Mouse (Mus musculus) lung, adult 2 months (tissue): ENCODE measurements around the gene Bdkrb2.

Source experiments
- CTCF ChIP-seq: fragments of 200-500 bp; IDR thresholded peaks from 2 replicates; pipeline ENCODE4 v1.5.1; 2011; ENCODE audit warnings: mild to moderate bottlenecking, low read length, control low read depth; ENCODE audit not compliant: insufficient read depth
- POLR2A ChIP-seq: fragments of 200-500 bp; IDR thresholded peaks from 2 replicates; pipeline ENCODE4 v1.6.1; 2011; ENCODE audit warnings: low read depth, mild to moderate bottlenecking, control low read depth, low read length, borderline replicate concordance; ENCODE audit errors: extremely low read depth

DNA sequence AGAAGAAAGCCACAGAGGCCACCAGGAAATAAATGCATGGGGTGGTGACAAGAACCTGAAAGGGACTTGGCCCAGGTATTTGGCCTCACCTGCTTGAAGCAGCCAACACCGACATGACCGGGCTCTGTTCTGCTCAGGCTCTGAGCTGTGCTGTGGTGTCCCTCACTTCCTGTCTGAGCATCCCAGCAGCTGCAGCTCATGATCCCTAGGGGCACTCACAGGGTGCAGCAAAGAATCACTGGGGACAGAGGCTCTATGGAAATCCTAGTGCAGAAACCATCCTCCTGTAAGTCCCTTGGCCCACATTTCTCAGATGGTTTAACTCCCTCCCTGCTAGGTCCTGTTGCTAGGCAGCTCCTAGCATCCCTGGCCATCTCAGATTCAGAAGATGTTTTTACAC lies 15.9 kb upstream of the Bdkrb2 start:
- TF ChIP-seq CTCF (no peak), POLR2A (no peak)
